Mouse (Mus musculus) forebrain, embryonic 12.5 days (tissue): ENCODE data around the gene Nav2. TPM values are rescaled to one million over a fixed set of nuclear protein-coding genes. Genes with fewer than 3 reads are reported as not detected.

Experiments used
- ATAC-seq: fragments of 200-750 bp; cut with Nextera tagmentation; 2 replicates; pipeline ENCODE4 v1.8.0; 2017; ENCODE audit warnings: moderate TSS enrichment; ENCODE audit not compliant: low FRiP score
- H3K27ac ChIP-seq: fragments of 300-500 bp; sonication (generic); 2 replicates; pipeline ENCODE4 v1.5.1; 2016; ENCODE audit warnings: mild to moderate bottlenecking
- H3K27me3 ChIP-seq: fragments of 300-500 bp; sonication (generic); 2 replicates; pipeline ENCODE4 v1.6.1; 2016; ENCODE audit warnings: mild to moderate bottlenecking
- H3K36me3 ChIP-seq: fragments of 300-500 bp; sonication (generic); replicated peaks from 2 replicates; pipeline ENCODE4 v1.6.1; 2016; ENCODE audit warnings: mild to moderate bottlenecking
- H3K4me1 ChIP-seq: fragments of 300-500 bp; sonication (generic); 2 replicates; pipeline ENCODE4 v1.6.1; 2016
- H3K4me2 ChIP-seq: fragments of 300-500 bp; sonication (generic); 2 replicates; pipeline ENCODE4 v1.6.1; 2016; ENCODE audit warnings: mild to moderate bottlenecking, moderate library complexity
- H3K4me3 ChIP-seq: fragments of 300-500 bp; sonication (generic); replicated peaks from 2 replicates; pipeline ENCODE4 v1.5.1; 2016; ENCODE audit warnings: mild to moderate bottlenecking
- H3K9ac ChIP-seq: fragments of 300-500 bp; sonication (generic); 2 replicates; pipeline ENCODE4 v1.6.1; 2016; ENCODE audit warnings: mild to moderate bottlenecking
- H3K9me3 ChIP-seq: fragments of 300-500 bp; sonication (generic); 2 replicates; pipeline ENCODE4 v1.6.1; 2016
- WGBS: fragments of 180-500 bp; shearing (Covaris S2); methylation state at CpG from one replicate; pipeline ENCODE4 v1.1.7; 2016; 5-methylcytosine and 5-hydroxymethylcytosine counted together
- polyA plus RNA-seq: library from polyadenylated mRNA; unstranded; fragments of >200 nt; fragmentation: Nextera tagmentation; extraction: Ambion mirVana; gene quantifications from 2 replicates; pipeline ENCODE4 v1.2.1, GENCODE M21; 2016

The Nav2 gene
- polyA plus RNA-seq, 1 experiment from 2014 or later, result 10.9 TPM

- Histone ChIP-seq H3K27me3 (peaks cover 30% of the 10 kb centered on the region), H3K27ac (no peak overlapping the region), H3K9ac (no peak overlapping the region), H3K4me3 (no peak overlapping the region), H3K4me2 (no peak overlapping the region), H3K9me3 (no peaks in the 10 kb centered on the region), H3K36me3 (no peaks in the 10 kb centered on the region), H3K4me1 (peaks cover 54% of the 10 kb centered on the region)
- 47% methylated on average over 5 of the region's 5 CpGs for WGBS
- no peak for ATAC-seq
Measured at GRCm38 (mm10) chr7:49078930-49079329, 170.4 kb downstream of the Nav2 start.

- 43% methylated on average over 4 of the region's 4 CpGs for WGBS
- H3K4me1 ChIP-seq, result peaks cover 54% of the 10 kb centered on the region
- H3K9me3 ChIP-seq, result no peaks in the 10 kb centered on the region
- ATAC-seq, result no peak
- 0 out of 2 replicates have a peak overlapping the region, but pooled peaks have one; percentile 43 for H3K27ac ChIP-seq
- H3K9ac ChIP-seq, result no peak overlapping the region
- H3K27me3 ChIP-seq, result peaks cover 6% of the 10 kb centered on the region
- H3K4me2 ChIP-seq, result no peak overlapping the region
- H3K4me3 ChIP-seq, result no peak overlapping the region
- no peaks in the 10 kb centered on the region for H3K36me3 ChIP-seq
Measured at GRCm38 (mm10) chr7:49082585-49083165, 174.2 kb downstream of the Nav2 start.

GRCm38 (mm10) chr7:49084768-49085167 lies 176.3 kb downstream of the Nav2 start:
- H3K4me1 ChIP-seq, result peaks cover 45% of the 10 kb centered on the region
- no peak overlapping the region for H3K4me3 ChIP-seq
- peaks cover 14% of the 10 kb centered on the region for H3K27me3 ChIP-seq
- 57% methylated on average over 8 of the region's 8 CpGs for WGBS
- ATAC-seq, result no peak
- H3K9me3 ChIP-seq, result no peaks in the 10 kb centered on the region
- H3K9ac ChIP-seq, result no peak overlapping the region
- no peak overlapping the region for H3K4me2 ChIP-seq
- 0 out of 2 replicates have a peak overlapping the region, but pooled peaks have one; percentile 36 for H3K27ac ChIP-seq
- H3K36me3 ChIP-seq, result no peaks in the 10 kb centered on the region

DNA sequence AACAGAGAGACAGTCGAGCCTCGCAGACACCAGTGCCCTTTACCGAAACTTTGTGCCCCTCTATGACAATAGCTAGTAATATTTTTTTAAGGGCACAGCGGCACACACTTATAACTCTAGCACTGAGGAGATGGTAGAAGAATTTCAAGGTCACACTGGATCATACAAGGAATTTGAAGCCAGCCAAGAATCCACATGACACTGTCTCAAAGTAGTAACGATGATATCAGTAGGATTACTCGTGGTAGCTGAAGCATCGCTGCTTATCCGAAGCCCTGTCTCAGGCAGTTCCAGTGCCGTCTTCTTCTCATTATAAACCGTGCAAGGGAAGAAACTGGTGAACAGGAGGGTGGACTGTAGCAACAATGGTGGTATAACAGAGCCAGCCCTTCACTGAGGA lies 177.2 kb downstream of the Nav2 start:
- no peak overlapping the region for H3K4me2 ChIP-seq
- no peak for ATAC-seq
- no peaks in the 10 kb centered on the region for H3K9me3 ChIP-seq
- H3K27ac ChIP-seq, result no peak overlapping the region
- H3K4me3 ChIP-seq, result no peak overlapping the region
- 85% methylated on average over 10 of the region's 10 CpGs for WGBS
- no peak overlapping the region for H3K9ac ChIP-seq
- H3K4me1 ChIP-seq, result peaks cover 46% of the 10 kb centered on the region
- no peaks in the 10 kb centered on the region for H3K36me3 ChIP-seq
- H3K27me3 ChIP-seq, result peaks cover 24% of the 10 kb centered on the region

- no peaks in the 10 kb centered on the region for H3K36me3 ChIP-seq
- H3K9me3 ChIP-seq, result no peaks in the 10 kb centered on the region
- no peak overlapping the region for H3K4me3 ChIP-seq
- no peak overlapping the region for H3K27ac ChIP-seq
- no peak overlapping the region for H3K9ac ChIP-seq
- peaks cover 27% of the 10 kb centered on the region for H3K27me3 ChIP-seq
- H3K4me1 ChIP-seq, result peaks cover 50% of the 10 kb centered on the region
- H3K4me2 ChIP-seq, result no peak overlapping the region
- no peak for ATAC-seq
- WGBS, result 81% methylated on average over 5 of the region's 5 CpGs
Measured at GRCm38 (mm10) chr7:49087154-49087553, 178.6 kb downstream of the Nav2 start.

GRCm38 (mm10) chr7:49088198-49088912 lies 179.8 kb downstream of the Nav2 start:
- Histone ChIP-seq H3K27ac (no peak overlapping the region), H3K27me3 (peaks cover 27% of the 10 kb centered on the region), H3K9ac (no peak overlapping the region), H3K4me1 (peaks cover 44% of the 10 kb centered on the region), H3K4me2 (no peak overlapping the region), H3K9me3 (no peaks in the 10 kb centered on the region), H3K4me3 (no peak overlapping the region), H3K36me3 (no peaks in the 10 kb centered on the region)
- ATAC-seq, result no peak
- WGBS, result 81% methylated on average over 15 of the region's 15 CpGs

- ATAC-seq, result no peak
- Histone ChIP-seq H3K9me3 (no peaks in the 10 kb centered on the region), H3K27ac (no peak overlapping the region), H3K9ac (no peak overlapping the region), H3K4me3 (no peak overlapping the region), H3K27me3 (peaks cover 39% of the 10 kb centered on the region), H3K36me3 (no peaks in the 10 kb centered on the region), H3K4me1 (peaks cover 16% of the 10 kb centered on the region; the same call in 1 of the 2 replicates), H3K4me2 (no peak overlapping the region)
- WGBS, result 55% methylated on average over 5 of the region's 5 CpGs
Measured at GRCm38 (mm10) chr7:49091371-49091770, 182.9 kb downstream of the Nav2 start.

GRCm38 (mm10) chr7:49091921-49092320 lies 183.4 kb downstream of the Nav2 start:
- Histone ChIP-seq H3K4me3 (no peak overlapping the region), H3K9me3 (no peaks in the 10 kb centered on the region), H3K36me3 (no peaks in the 10 kb centered on the region), H3K9ac (no peak overlapping the region), H3K4me1 (peaks cover 16% of the 10 kb centered on the region; the same call in 1 of the 2 replicates), H3K27ac (no peak overlapping the region), H3K27me3 (peaks cover 41% of the 10 kb centered on the region), H3K4me2 (no peak overlapping the region)
- ATAC-seq, result no peak
- 51% methylated on average over 5 of the region's 5 CpGs for WGBS

DNA sequence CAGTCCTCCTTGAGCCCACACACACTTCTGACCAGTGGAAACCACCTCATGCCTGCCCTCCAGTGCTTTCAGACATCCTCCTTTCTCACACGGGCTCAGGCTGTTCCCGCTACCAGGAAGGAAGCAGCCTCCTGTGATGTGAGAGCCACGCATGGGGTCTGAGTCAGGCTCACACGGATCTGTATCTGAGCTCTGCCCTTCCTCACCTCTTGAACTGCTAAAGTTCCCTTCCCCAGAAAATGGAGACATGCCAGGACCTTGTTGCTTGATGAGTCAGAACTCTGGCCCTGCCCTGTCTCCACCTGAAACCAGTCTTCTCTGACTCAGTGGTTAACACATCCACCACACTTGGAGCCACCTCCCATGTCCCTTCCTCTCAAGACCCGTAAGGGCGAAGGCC lies 185.1 kb downstream of the Nav2 start:
- H3K9ac ChIP-seq, result no peak overlapping the region
- WGBS, result 88% methylated on average over 6 of the region's 6 CpGs
- no peaks in the 10 kb centered on the region for H3K36me3 ChIP-seq
- H3K27ac ChIP-seq, result no peak overlapping the region
- no peaks in the 10 kb centered on the region for H3K9me3 ChIP-seq
- peaks cover 14% of the 10 kb centered on the region; the same call in 1 of the 2 replicates for H3K4me1 ChIP-seq
- no peak overlapping the region for H3K4me3 ChIP-seq
- ATAC-seq, result no peak
- peaks cover 48% of the 10 kb centered on the region for H3K27me3 ChIP-seq
- no peak overlapping the region for H3K4me2 ChIP-seq

- Histone ChIP-seq H3K4me3 (no peak overlapping the region), H3K9ac (no peak overlapping the region), H3K27me3 (peaks cover 51% of the 10 kb centered on the region), H3K4me2 (no peak overlapping the region), H3K27ac (no peak overlapping the region), H3K36me3 (no peaks in the 10 kb centered on the region), H3K4me1 (peaks cover 13% of the 10 kb centered on the region; the same call in 1 of the 2 replicates), H3K9me3 (no peaks in the 10 kb centered on the region)
- ATAC-seq, result no peak
- 91% methylated on average over 3 of the region's 3 CpGs for WGBS
Measured at GRCm38 (mm10) chr7:49094531-49094930, 186.0 kb downstream of the Nav2 start.

DNA sequence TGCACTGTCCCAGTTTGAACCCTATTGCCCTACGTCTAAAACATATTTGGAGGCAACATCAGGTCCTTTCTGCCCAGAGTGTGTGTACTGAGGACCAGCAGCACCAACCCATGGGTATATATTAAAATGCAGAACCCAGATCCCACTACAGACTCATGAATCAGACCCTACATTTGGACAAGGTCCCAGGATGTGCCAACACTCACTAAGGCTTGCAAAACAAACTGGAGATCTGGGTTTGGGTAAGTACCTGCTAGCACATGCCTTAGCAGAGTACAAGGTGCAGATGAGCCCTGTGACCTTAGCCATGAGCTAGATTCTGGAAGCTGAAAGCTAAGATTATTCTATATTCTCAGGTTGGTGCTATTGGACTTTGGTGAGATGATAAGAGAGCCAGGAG lies 192.8 kb downstream of the Nav2 start:
- ATAC-seq, result no peak
- no peak overlapping the region for H3K4me3 ChIP-seq
- no peaks in the 10 kb centered on the region for H3K9me3 ChIP-seq
- no peak overlapping the region for H3K4me2 ChIP-seq
- peaks cover 67% of the 10 kb centered on the region for H3K27me3 ChIP-seq
- no peak overlapping the region for H3K9ac ChIP-seq
- WGBS, result 84% methylated on average over 1 of the region's 1 CpGs
- no peaks in the 10 kb centered on the region for H3K36me3 ChIP-seq
- H3K4me1 ChIP-seq, result peaks cover 32% of the 10 kb centered on the region
- no peak overlapping the region for H3K27ac ChIP-seq

DNA sequence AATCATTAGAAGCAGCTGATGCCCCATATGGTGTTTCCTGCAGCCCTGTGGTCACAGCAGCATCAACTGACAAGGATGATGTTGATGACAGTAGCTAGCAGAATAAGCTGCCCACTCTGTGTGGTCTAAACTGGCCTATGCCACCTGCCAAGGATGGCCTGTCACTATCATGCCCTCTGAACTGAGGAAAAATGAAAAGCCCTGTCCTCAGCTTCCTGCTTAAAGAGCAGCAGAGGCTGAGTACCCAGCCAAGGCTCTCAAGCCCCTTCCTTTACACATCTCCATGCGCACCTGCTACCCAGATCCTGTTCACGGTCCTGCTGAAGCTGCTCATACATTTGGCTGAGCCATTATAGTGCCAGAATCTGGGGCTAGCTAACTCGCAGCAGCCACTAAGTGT lies 193.7 kb downstream of the Nav2 start:
- Histone ChIP-seq H3K9me3 (no peaks in the 10 kb centered on the region), H3K36me3 (no peaks in the 10 kb centered on the region), H3K4me3 (no peak overlapping the region), H3K27ac (no peak overlapping the region), H3K4me2 (no peak overlapping the region), H3K4me1 (peaks cover 42% of the 10 kb centered on the region), H3K27me3 (peaks cover 74% of the 10 kb centered on the region), H3K9ac (no peak overlapping the region)
- no peak for ATAC-seq
- 80% methylated on average over 3 of the region's 3 CpGs for WGBS

GRCm38 (mm10) chr7:49104376-49104775 lies 195.9 kb downstream of the Nav2 start:
- Histone ChIP-seq H3K4me1 (peaks cover 46% of the 10 kb centered on the region), H3K4me3 (no peak overlapping the region), H3K27ac (no peak overlapping the region), H3K36me3 (no peaks in the 10 kb centered on the region), H3K4me2 (no peak overlapping the region), H3K9me3 (no peaks in the 10 kb centered on the region), H3K9ac (no peak overlapping the region), H3K27me3 (peaks cover 75% of the 10 kb centered on the region)
- ATAC-seq, result peak; percentile 85
- WGBS, result 9% methylated on average over 8 of the region's 8 CpGs
